Mouse (Mus musculus): ENCODE measurements around the gene Rccd1.

DNA sequence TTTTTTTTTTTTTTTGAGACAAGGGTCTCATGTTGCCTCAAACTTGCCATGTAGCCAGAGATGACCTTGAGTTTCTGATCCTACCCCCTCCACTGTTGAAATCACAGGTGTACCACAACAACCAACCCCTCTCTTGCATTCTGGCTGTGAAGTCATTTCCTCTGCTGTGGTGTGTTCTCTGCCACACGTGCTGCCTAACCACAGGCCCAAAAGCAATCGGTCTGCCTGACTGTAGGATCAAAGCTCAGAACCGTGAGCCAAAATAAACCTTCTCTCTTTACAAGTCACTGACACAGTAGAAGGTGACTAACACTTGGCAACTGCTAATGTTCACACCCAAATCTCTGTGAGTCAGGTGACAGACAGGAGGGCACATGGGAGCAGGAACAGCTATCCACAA lies 36.2 kb upstream of the Rccd1 start:
- TF ChIP-seq CTCF (IDR thresholded peaks at IDR 0.05; ENCODE audit: low read depth) = no peak
- no peak for TF ChIP-seq EP300 (IDR thresholded peaks at IDR 0.05; ENCODE audit: low read depth)

Data from liver, postnatal 0 days (tissue).